Mouse (Mus musculus): ENCODE data around the gene Pgrmc2. TPM values are rescaled to one million over a fixed set of nuclear protein-coding genes. Genes with fewer than 3 reads are reported as not detected.

The Pgrmc2 gene
- polyA plus RNA-seq, 1 experiment = 1.9 TPM

DNA sequence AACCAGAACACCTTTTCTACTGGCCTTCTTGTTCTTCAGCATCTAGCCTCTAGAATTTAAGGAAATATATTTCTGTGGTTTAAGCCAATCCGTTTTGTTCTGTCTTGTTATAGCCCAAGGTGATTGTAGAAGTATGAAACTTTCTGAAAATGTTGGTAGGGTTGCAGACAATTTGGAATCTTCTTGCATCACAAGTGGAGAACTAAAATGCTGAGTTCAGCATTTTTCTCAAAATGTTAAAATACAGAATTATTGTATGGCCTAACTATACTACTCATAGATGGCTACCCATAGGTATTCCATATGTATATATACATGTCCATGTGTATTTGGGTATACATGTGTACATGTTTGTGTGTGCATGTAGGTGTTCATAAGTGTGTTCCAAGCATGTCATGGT lies 52.1 kb downstream of the Pgrmc2 start:
- no peaks in the 10 kb centered on the region for H3K9me3 ChIP-seq (ENCODE audit: control insufficient read depth, low read length)
- no peak overlapping the region for H3K4me3 ChIP-seq (replicated peaks)
- H3K27me3 ChIP-seq (ENCODE audit: control insufficient read depth) = no peaks in the 10 kb centered on the region
- H3K4me1 ChIP-seq (ENCODE audit: control insufficient read depth) = no peaks in the 10 kb centered on the region
- TF ChIP-seq TAL1 (IDR thresholded peaks at IDR 0.05; ENCODE audit: low read length) = no peak
- no peak for TF ChIP-seq GATA1 (IDR thresholded peaks at IDR 0.05; ENCODE audit: low read length)
- no peaks in the 10 kb centered on the region for H3K36me3 ChIP-seq (ENCODE audit: control insufficient read depth)

GRCm38 (mm10) chr3:41021980-41022379 lies 60.9 kb downstream of the Pgrmc2 start:
- Histone ChIP-seq H3K27me3 (ENCODE audit: control insufficient read depth) (no peaks in the 10 kb centered on the region), H3K36me3 (ENCODE audit: control insufficient read depth) (no peaks in the 10 kb centered on the region), H3K4me3 (replicated peaks) (no peak overlapping the region), H3K9me3 (ENCODE audit: control insufficient read depth, low read length) (no peaks in the 10 kb centered on the region), H3K4me1 (ENCODE audit: control insufficient read depth) (no peaks in the 10 kb centered on the region)
- TF ChIP-seq TAL1 (IDR thresholded peaks at IDR 0.05; ENCODE audit: low read length) (no peak), GATA1 (IDR thresholded peaks at IDR 0.05; ENCODE audit: low read length) (no peak)

GRCm38 (mm10) chr3:41020687-41021086 lies 62.2 kb downstream of the Pgrmc2 start:
- H3K36me3 ChIP-seq (ENCODE audit: control insufficient read depth) = no peaks in the 10 kb centered on the region
- H3K4me3 ChIP-seq (replicated peaks) = no peak overlapping the region
- no peaks in the 10 kb centered on the region for H3K4me1 ChIP-seq (ENCODE audit: control insufficient read depth)
- TF ChIP-seq GATA1 (IDR thresholded peaks at IDR 0.05; ENCODE audit: low read length) (no peak), TAL1 (IDR thresholded peaks at IDR 0.05; ENCODE audit: low read length) (no peak)
- no peaks in the 10 kb centered on the region for H3K9me3 ChIP-seq (ENCODE audit: control insufficient read depth, low read length)
- H3K27me3 ChIP-seq (ENCODE audit: control insufficient read depth) = no peaks in the 10 kb centered on the region

- no peaks in the 10 kb centered on the region for H3K36me3 ChIP-seq (ENCODE audit: control insufficient read depth)
- H3K9me3 ChIP-seq (ENCODE audit: control insufficient read depth, low read length) = no peaks in the 10 kb centered on the region
- no peaks in the 10 kb centered on the region for H3K4me1 ChIP-seq (ENCODE audit: control insufficient read depth)
- H3K4me3 ChIP-seq (replicated peaks) = no peak overlapping the region
- no peaks in the 10 kb centered on the region for H3K27me3 ChIP-seq (ENCODE audit: control insufficient read depth)
- TF ChIP-seq TAL1 (IDR thresholded peaks at IDR 0.05; ENCODE audit: low read length) = no peak
- TF ChIP-seq GATA1 (IDR thresholded peaks at IDR 0.05; ENCODE audit: low read length) = no peak
Observed at GRCm38 (mm10) chr3:41018022-41018608, 64.7 kb downstream of the Pgrmc2 start.

Other genes starting within 250 kb of the Pgrmc2 start
- 0.07 and 1.5 TPM in 2 replicates for gene Mfsd8, start 236.2 kb downstream of the Pgrmc2 start, polyA plus RNA-seq (2012)
- gene Abhd18, start 236.1 kb downstream of the Pgrmc2 start, polyA plus RNA-seq (2012) = 0.04 TPM in 1 of 2 replicates, not detected in the other
- not detected in 2 replicates for gene 1700034I23Rik, start 180.5 kb downstream of the Pgrmc2 start, polyA plus RNA-seq (2012)
- 6.2 and 6.3 TPM in 2 replicates for gene Larp1b, start 133.2 kb downstream of the Pgrmc2 start, polyA plus RNA-seq (2012)

All from erythroblast, embryonic 14.5 days (primary cell).